Mouse (Mus musculus): ENCODE data around the gene Phpt1. TPM values are rescaled to one million over a fixed set of nuclear protein-coding genes. Genes with fewer than 3 reads are reported as not detected.

Phpt1 gene
- polyA plus RNA-seq, 1 experiment from 2014 or later: 155 TPM

- 40% methylated on average over 5 of the region's 5 CpGs for WGBS
- ATAC-seq (replicated peaks): no peak
Measured at GRCm38 (mm10) chr2:25551186-25551585, 23.8 kb downstream of the Phpt1 start.

GRCm38 (mm10) chr2:25549021-25549991 lies 25.7 kb downstream of the Phpt1 start:
- WGBS: 82% methylated on average over 9 of the region's 9 CpGs
- Histone ChIP-seq H3K36me3 (replicated peaks) (no peaks in the 10 kb centered on the region), H3K4me1 (peaks cover 11% of the 10 kb centered on the region)

More at GRCm38 (mm10) chr2:25551186-25551585, 23.8 kb downstream of the Phpt1 start:
- Histone ChIP-seq H3K27me3 (replicated peaks) (no peaks in the 10 kb centered on the region), H3K36me3 (replicated peaks) (no peaks in the 10 kb centered on the region), H3K4me1 (peaks cover 5% of the 10 kb centered on the region), H3K9ac (no peak overlapping the region), H3K4me3 (no peak overlapping the region), H3K9me3 (no peaks in the 10 kb centered on the region), H3K27ac (no peak overlapping the region), H3K4me2 (no peak overlapping the region)

GRCm38 (mm10) chr2:25546811-25547491 lies 28.1 kb downstream of the Phpt1 start, which contains the start of gene Traf2:
Gene Traf2, minus strand, starts transcription at chr2:25546940.
- 0 out of 2 replicates have a peak within 1 kb of the TSS, but pooled peaks have one; percentile 59 for H3K27ac ChIP-seq
- peaks cover 11% of the 10 kb centered on the region for H3K4me1 ChIP-seq
- ATAC-seq (replicated peaks): peak; percentile 100
- peak within 1 kb of the TSS; percentile 70 for H3K4me2 ChIP-seq
- no peaks in the 10 kb centered on the region for H3K27me3 ChIP-seq (replicated peaks)
- peak within 1 kb of the TSS; percentile 49 for H3K9ac ChIP-seq
- H3K9me3 ChIP-seq: no peaks in the 10 kb centered on the region
- H3K36me3 ChIP-seq (replicated peaks): no peaks in the 10 kb centered on the region
- H3K4me3 ChIP-seq: peak within 1 kb of the TSS; percentile 67
- 2% methylated on average over 48 of the region's 48 CpGs for WGBS

More at GRCm38 (mm10) chr2:25549021-25549991, 25.7 kb downstream of the Phpt1 start:
- no peak overlapping the region for H3K4me3 ChIP-seq
- no peak overlapping the region for H3K4me2 ChIP-seq
- no peak overlapping the region for H3K9ac ChIP-seq
- H3K27me3 ChIP-seq (replicated peaks): no peaks in the 10 kb centered on the region
- no peak overlapping the region for H3K27ac ChIP-seq
- no peaks in the 10 kb centered on the region for H3K9me3 ChIP-seq
- ATAC-seq (replicated peaks): no peak

GRCm38 (mm10) chr2:25545996-25546810 lies 28.8 kb downstream of the Phpt1 start:
- H3K9ac ChIP-seq: peak overlapping the region; percentile 49
- H3K4me3 ChIP-seq: peak overlapping the region; percentile 67
- H3K27me3 ChIP-seq (replicated peaks): no peaks in the 10 kb centered on the region
- peak overlapping the region; percentile 70 for H3K4me2 ChIP-seq
- H3K36me3 ChIP-seq (replicated peaks): no peaks in the 10 kb centered on the region
- H3K9me3 ChIP-seq: no peaks in the 10 kb centered on the region
- peak; percentile 72 for ATAC-seq (replicated peaks)
- 0 out of 2 replicates have a peak overlapping the region, but pooled peaks have one; percentile 59 for H3K27ac ChIP-seq
- H3K4me1 ChIP-seq: peaks cover 11% of the 10 kb centered on the region
- 7% methylated on average over 43 of the region's 43 CpGs for WGBS

GRCm38 (mm10) chr2:25541644-25542367 lies 33.2 kb downstream of the Phpt1 start:
- no peak overlapping the region for H3K4me3 ChIP-seq
- H3K4me2 ChIP-seq: no peak overlapping the region
- no peaks in the 10 kb centered on the region for H3K27me3 ChIP-seq (replicated peaks)
- ATAC-seq (replicated peaks): no peak
- H3K4me1 ChIP-seq: peaks cover 7% of the 10 kb centered on the region
- no peaks in the 10 kb centered on the region for H3K9me3 ChIP-seq
- no peak overlapping the region for H3K27ac ChIP-seq
- no peak overlapping the region for H3K9ac ChIP-seq
- 93% methylated on average over 10 of the region's 10 CpGs for WGBS
- H3K36me3 ChIP-seq (replicated peaks): 0 out of 2 replicates have a peak, but pooled peaks cover 3% of the 10 kb centered on the region

GRCm38 (mm10) chr2:25540541-25540948 lies 34.5 kb downstream of the Phpt1 start:
- Histone ChIP-seq H3K9me3 (no peaks in the 10 kb centered on the region), H3K27ac (no peak overlapping the region), H3K36me3 (replicated peaks) (0 out of 2 replicates have a peak, but pooled peaks cover 3% of the 10 kb centered on the region), H3K27me3 (replicated peaks) (no peaks in the 10 kb centered on the region), H3K4me3 (no peak overlapping the region), H3K9ac (no peak overlapping the region), H3K4me1 (no peaks in the 10 kb centered on the region), H3K4me2 (no peak overlapping the region)
- ATAC-seq (replicated peaks): no peak
- WGBS: 100% methylated on average over 4 of the region's 4 CpGs

- 0 out of 2 replicates have a peak, but pooled peaks cover 3% of the 10 kb centered on the region for H3K36me3 ChIP-seq (replicated peaks)
- no peaks in the 10 kb centered on the region for H3K9me3 ChIP-seq
- WGBS: 94% methylated on average over 8 of the region's 8 CpGs
- no peaks in the 10 kb centered on the region for H3K27me3 ChIP-seq (replicated peaks)
- H3K4me2 ChIP-seq: no peak overlapping the region
- H3K9ac ChIP-seq: no peak overlapping the region
- no peak overlapping the region for H3K27ac ChIP-seq
- H3K4me3 ChIP-seq: no peak overlapping the region
- no peaks in the 10 kb centered on the region for H3K4me1 ChIP-seq
- no peak for ATAC-seq (replicated peaks)
Measured at GRCm38 (mm10) chr2:25536531-25536930, 38.5 kb downstream of the Phpt1 start.

GRCm38 (mm10) chr2:25534866-25535182 lies 40.2 kb downstream of the Phpt1 start:
- no peaks in the 10 kb centered on the region for H3K9me3 ChIP-seq
- H3K36me3 ChIP-seq (replicated peaks): peaks cover 3% of the 10 kb centered on the region; the same call in 1 of the 2 replicates
- H3K4me1 ChIP-seq: no peaks in the 10 kb centered on the region
- 98% methylated on average over 2 of the region's 2 CpGs for WGBS
- no peaks in the 10 kb centered on the region for H3K27me3 ChIP-seq (replicated peaks)
- no peak overlapping the region for H3K4me3 ChIP-seq
- no peak for ATAC-seq (replicated peaks)
- H3K27ac ChIP-seq: no peak overlapping the region
- no peak overlapping the region for H3K4me2 ChIP-seq
- H3K9ac ChIP-seq: no peak overlapping the region

- H3K27ac ChIP-seq: no peak overlapping the region
- H3K27me3 ChIP-seq (replicated peaks): no peaks in the 10 kb centered on the region
- peaks cover 3% of the 10 kb centered on the region; the same call in 1 of the 2 replicates for H3K36me3 ChIP-seq (replicated peaks)
- WGBS: 87% methylated on average over 3 of the region's 3 CpGs
- H3K4me1 ChIP-seq: no peaks in the 10 kb centered on the region
- H3K9me3 ChIP-seq: no peaks in the 10 kb centered on the region
- H3K4me2 ChIP-seq: no peak overlapping the region
- H3K4me3 ChIP-seq: no peak overlapping the region
- no peak overlapping the region for H3K9ac ChIP-seq
- no peak for ATAC-seq (replicated peaks)
Measured at GRCm38 (mm10) chr2:25534178-25534865, 40.7 kb downstream of the Phpt1 start.

- Histone ChIP-seq H3K27ac (no peak overlapping the region), H3K36me3 (replicated peaks) (peaks cover 3% of the 10 kb centered on the region; the same call in 1 of the 2 replicates), H3K4me3 (no peak overlapping the region), H3K27me3 (replicated peaks) (no peaks in the 10 kb centered on the region), H3K9ac (no peak overlapping the region), H3K4me1 (no peaks in the 10 kb centered on the region), H3K9me3 (no peaks in the 10 kb centered on the region), H3K4me2 (no peak overlapping the region)
- 98% methylated on average over 2 of the region's 2 CpGs for WGBS
- no peak for ATAC-seq (replicated peaks)
Measured at GRCm38 (mm10) chr2:25533707-25534106, 41.3 kb downstream of the Phpt1 start.

All from midbrain, embryonic 15.5 days (tissue).